Mouse (Mus musculus): ENCODE measurements around the gene Gpr19. TPM values are rescaled to one million over a fixed set of nuclear protein-coding genes. Genes with fewer than 3 reads are reported as not detected.

The Gpr19 gene
- total and polyA plus RNA-seq, 2 experiments from 2014 or later = 34.2 to 41.6 TPM

DNA sequence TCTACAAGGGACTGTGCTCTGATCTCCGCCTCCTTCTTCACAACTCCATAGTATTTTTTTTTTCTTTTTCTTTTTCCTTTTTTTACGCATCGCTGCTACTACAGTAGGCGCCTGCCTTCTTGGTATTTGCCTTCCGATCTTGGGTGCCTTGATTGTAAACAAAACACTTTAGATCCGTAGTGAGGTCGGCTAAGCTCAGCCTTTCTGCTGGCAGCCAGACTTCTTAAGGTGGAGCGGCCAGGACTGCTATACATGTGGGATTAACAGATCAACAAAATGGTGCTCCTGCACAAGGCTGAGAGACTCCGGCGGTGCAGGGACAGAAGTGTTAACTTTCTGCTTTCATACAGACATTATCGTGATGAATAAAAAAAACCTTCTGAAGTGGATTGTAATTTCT is 18.7 kb upstream of the Gpr19 start:
- Histone ChIP-seq H3K27ac (ENCODE audit: low read depth, low read length) (no peak overlapping the region), H3K27me3 (ENCODE audit: insufficient read depth, low read length) (no peaks in the 10 kb centered on the region), H3K4me3 (ENCODE audit: low read depth, low read length) (peak overlapping the region; percentile 26), H3K4me1 (ENCODE audit: insufficient read depth, low read length) (no peaks in the 10 kb centered on the region), H3K4me2 (ENCODE audit: low read depth, low read length, poor library complexity, severe bottlenecking) (peak overlapping the region; percentile 48), H3K9ac (replicated peaks; ENCODE audit: low read length, poor library complexity, severe bottlenecking) (no peak overlapping the region), H3K9me3 (ENCODE audit: low read length) (no peaks in the 10 kb centered on the region), H3K36me3 (ENCODE audit: insufficient read depth, low read length) (no peaks in the 10 kb centered on the region)
- DNase-seq (ENCODE audit: low spot score) = peak; percentile 66
- WGBS = under 1% methylated on average over 11 of the region's 11 CpGs
- ATAC-seq (ENCODE audit: low FRiP score) = no peak
- no peak for TF ChIP-seq CTCF (IDR thresholded peaks at IDR 0.05)

- Histone ChIP-seq H3K9me3 (ENCODE audit: low read length) (no peaks in the 10 kb centered on the region), H3K4me3 (ENCODE audit: low read depth, low read length) (peak overlapping the region; percentile 26), H3K27ac (ENCODE audit: low read depth, low read length) (no peak overlapping the region), H3K4me2 (ENCODE audit: low read depth, low read length, poor library complexity, severe bottlenecking) (peak overlapping the region; percentile 48), H3K9ac (replicated peaks; ENCODE audit: low read length, poor library complexity, severe bottlenecking) (no peak overlapping the region), H3K27me3 (ENCODE audit: insufficient read depth, low read length) (no peaks in the 10 kb centered on the region), H3K36me3 (ENCODE audit: insufficient read depth, low read length) (no peaks in the 10 kb centered on the region), H3K4me1 (ENCODE audit: insufficient read depth, low read length) (no peaks in the 10 kb centered on the region)
- no peak for TF ChIP-seq CTCF (IDR thresholded peaks at IDR 0.05)
- ATAC-seq (ENCODE audit: low FRiP score) (no peak), DNase-seq (ENCODE audit: low spot score) (no peak)
- under 1% methylated on average over 11 of the region's 11 CpGs for WGBS
These were observed 18.3 kb upstream of the Gpr19 start for GRCm38 (mm10) chr6:134916641-134917040.

DNA sequence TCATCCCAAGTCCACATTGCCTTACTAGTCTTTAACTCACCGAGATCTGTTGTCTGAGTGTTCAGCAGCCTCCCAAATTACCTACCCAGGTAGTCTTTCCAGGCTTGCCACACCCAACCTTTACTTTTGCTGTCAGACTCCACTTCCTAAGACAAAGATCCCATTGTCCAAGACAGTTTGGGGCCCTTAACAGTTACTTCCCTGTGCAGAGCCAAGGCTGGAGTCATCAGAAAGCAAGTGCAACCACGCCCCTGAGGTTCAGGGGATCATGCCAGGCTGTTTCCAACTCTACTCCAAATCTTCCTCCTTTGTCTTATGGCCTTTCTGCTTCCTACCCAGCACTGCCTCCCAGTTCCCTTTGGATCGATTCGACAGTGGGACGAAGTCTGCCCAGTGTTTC is 16.1 kb upstream of the Gpr19 start:
- Histone ChIP-seq H3K27me3 (ENCODE audit: insufficient read depth, low read length) (no peaks in the 10 kb centered on the region), H3K9ac (replicated peaks; ENCODE audit: low read length, poor library complexity, severe bottlenecking) (no peak overlapping the region), H3K4me2 (ENCODE audit: low read depth, low read length, poor library complexity, severe bottlenecking) (no peak overlapping the region), H3K9me3 (ENCODE audit: low read length) (no peaks in the 10 kb centered on the region), H3K4me3 (ENCODE audit: low read depth, low read length) (no peak overlapping the region), H3K27ac (ENCODE audit: low read depth, low read length) (no peak overlapping the region), H3K36me3 (ENCODE audit: insufficient read depth, low read length) (no peaks in the 10 kb centered on the region), H3K4me1 (ENCODE audit: insufficient read depth, low read length) (no peaks in the 10 kb centered on the region)
- ATAC-seq (ENCODE audit: low FRiP score) = no peak
- no peak for TF ChIP-seq CTCF (IDR thresholded peaks at IDR 0.05)
- 94% methylated on average over 5 of the region's 5 CpGs for WGBS
- DNase-seq (ENCODE audit: low spot score) = no peak

- H3K27me3 ChIP-seq (ENCODE audit: insufficient read depth, low read length) = no peaks in the 10 kb centered on the region
- no peak overlapping the region for H3K4me2 ChIP-seq (ENCODE audit: low read depth, low read length, poor library complexity, severe bottlenecking)
- no peaks in the 10 kb centered on the region for H3K36me3 ChIP-seq (ENCODE audit: insufficient read depth, low read length)
- 91% methylated on average over 1 of the region's 1 CpGs for WGBS
- ATAC-seq (ENCODE audit: low FRiP score) = no peak
- no peak overlapping the region for H3K27ac ChIP-seq (ENCODE audit: low read depth, low read length)
- H3K4me3 ChIP-seq (ENCODE audit: low read depth, low read length) = no peak overlapping the region
- no peaks in the 10 kb centered on the region for H3K4me1 ChIP-seq (ENCODE audit: insufficient read depth, low read length)
- no peak overlapping the region for H3K9ac ChIP-seq (replicated peaks; ENCODE audit: low read length, poor library complexity, severe bottlenecking)
- DNase-seq (ENCODE audit: low spot score) = no peak
- H3K9me3 ChIP-seq (ENCODE audit: low read length) = no peaks in the 10 kb centered on the region
- TF ChIP-seq CTCF (IDR thresholded peaks at IDR 0.05) = no peak
These were observed 7.4 kb upstream of the Gpr19 start for GRCm38 (mm10) chr6:134905811-134906210.

- no peak overlapping the region for H3K9ac ChIP-seq (replicated peaks; ENCODE audit: low read length, poor library complexity, severe bottlenecking)
- H3K4me3 ChIP-seq (ENCODE audit: low read depth, low read length) = no peak overlapping the region
- no peaks in the 10 kb centered on the region for H3K36me3 ChIP-seq (ENCODE audit: insufficient read depth, low read length)
- H3K27ac ChIP-seq (ENCODE audit: low read depth, low read length) = no peak overlapping the region
- no peaks in the 10 kb centered on the region for H3K9me3 ChIP-seq (ENCODE audit: low read length)
- no peaks in the 10 kb centered on the region for H3K4me1 ChIP-seq (ENCODE audit: insufficient read depth, low read length)
- no peak for TF ChIP-seq CTCF (IDR thresholded peaks at IDR 0.05)
- H3K4me2 ChIP-seq (ENCODE audit: low read depth, low read length, poor library complexity, severe bottlenecking) = no peak overlapping the region
- 96% methylated on average over 10 of the region's 10 CpGs for WGBS
- no peak for ATAC-seq (ENCODE audit: low FRiP score)
- no peaks in the 10 kb centered on the region for H3K27me3 ChIP-seq (ENCODE audit: insufficient read depth, low read length)
- no peak for DNase-seq (ENCODE audit: low spot score)
These were observed 5.8 kb upstream of the Gpr19 start for GRCm38 (mm10) chr6:134903891-134904884.

DNA sequence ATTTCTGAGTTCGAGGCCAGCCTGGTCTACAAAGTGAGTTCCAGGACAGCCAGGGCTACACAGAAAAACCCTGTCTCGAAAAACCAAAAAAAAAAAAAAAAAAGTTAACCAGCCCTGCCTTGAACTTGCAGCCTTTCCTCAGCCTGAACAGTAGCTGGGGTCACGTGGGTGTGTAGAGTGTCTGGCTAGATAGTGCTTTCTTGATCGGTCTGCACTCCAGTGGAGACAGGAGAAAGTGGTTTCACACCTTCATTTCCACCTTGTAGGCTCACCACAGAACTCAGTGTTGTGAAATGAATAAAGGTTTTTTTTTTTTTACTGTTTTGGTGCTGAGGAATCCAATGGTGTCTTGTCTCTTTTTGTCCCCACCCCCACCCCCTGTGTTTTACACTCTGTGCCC is 5.0 kb upstream of the Gpr19 start:
- H3K9me3 ChIP-seq (ENCODE audit: low read length) = no peaks in the 10 kb centered on the region
- DNase-seq (ENCODE audit: low spot score) = no peak
- no peak for ATAC-seq (ENCODE audit: low FRiP score)
- no peak overlapping the region for H3K9ac ChIP-seq (replicated peaks; ENCODE audit: low read length, poor library complexity, severe bottlenecking)
- no peak overlapping the region for H3K4me3 ChIP-seq (ENCODE audit: low read depth, low read length)
- no peak overlapping the region for H3K4me2 ChIP-seq (ENCODE audit: low read depth, low read length, poor library complexity, severe bottlenecking)
- no peak for TF ChIP-seq CTCF (IDR thresholded peaks at IDR 0.05)
- no peak overlapping the region for H3K27ac ChIP-seq (ENCODE audit: low read depth, low read length)
- no peaks in the 10 kb centered on the region for H3K27me3 ChIP-seq (ENCODE audit: insufficient read depth, low read length)
- no peaks in the 10 kb centered on the region for H3K36me3 ChIP-seq (ENCODE audit: insufficient read depth, low read length)
- H3K4me1 ChIP-seq (ENCODE audit: insufficient read depth, low read length) = no peaks in the 10 kb centered on the region
- 97% methylated on average over 2 of the region's 4 CpGs for WGBS
